Mouse (Mus musculus) ES-Bruce4 (cell line): ENCODE measurements at regions not wholly inside any gene's neighbourhood (a gene's known extent, or its start where the extent isn't known, plus 50 kb on each side); places are given as distances from the start of the nearest gene placed in this dataset.
"Not testable (repeated sequence)": the region's sequence is repeated elsewhere in the genome, so short reads cannot be mapped to it uniquely, and the experiment has no call there.

Experiments
- CTCF ChIP-seq: IDR thresholded peaks from one replicate; pipeline ENCODE4 v1.8.1; 2011; ENCODE audit warnings: low read depth, low read length
- EP300 ChIP-seq: IDR thresholded peaks from 2 replicates; pipeline ENCODE4 v1.6.1; 2011; ENCODE audit warnings: low read depth, low read length; ENCODE audit not compliant: insufficient read depth
- POLR2A ChIP-seq: IDR thresholded peaks from one replicate; pipeline ENCODE4 v1.8.1; 2011; ENCODE audit warnings: low read length; ENCODE audit not compliant: insufficient read depth

DNA sequence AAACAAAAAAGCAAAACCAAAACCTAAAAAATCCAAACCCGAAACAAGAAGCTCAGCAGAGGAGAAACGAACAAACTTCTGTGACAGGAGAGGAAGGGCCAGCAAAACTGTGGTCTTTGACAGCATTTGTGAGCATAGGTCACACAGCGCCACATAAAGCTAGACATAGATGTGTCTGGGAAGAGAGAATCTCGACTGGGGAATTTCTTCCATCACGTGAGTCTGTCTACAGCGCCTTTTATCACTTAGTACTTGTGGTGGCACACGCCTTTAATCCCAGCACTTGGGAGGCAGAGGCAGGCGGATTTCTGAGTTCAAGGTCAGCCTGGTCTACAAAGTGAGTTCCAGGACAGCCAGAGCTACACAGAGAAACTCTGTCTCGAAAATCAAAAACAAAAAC is 250.2 kb upstream of the Tgfbr2 start:
- TF ChIP-seq POLR2A, CTCF, EP300: not testable (repeated sequence)
